Mouse (Mus musculus) liver, embryonic 16.5 days (tissue): ENCODE data around the gene Ctbp2. TPM values are rescaled to one million over a fixed set of nuclear protein-coding genes. Genes with fewer than 3 reads are reported as not detected.
"Not testable (repeated sequence)": the region's sequence is repeated elsewhere in the genome, so short reads cannot be mapped to it uniquely, and the experiment has no call there.

Source experiments
- ATAC-seq: fragments of 200-750 bp; cut with Nextera tagmentation; 2 replicates; pipeline ENCODE4 v1.8.0; 2017; ENCODE audit warnings: low read depth, mild to moderate bottlenecking, moderate number of reproducible peaks, moderate library complexity
- H3K27ac ChIP-seq: fragments of 300-500 bp; sonication (generic); 2 replicates; pipeline ENCODE4 v1.5.1; 2014; ENCODE audit warnings: mild to moderate bottlenecking, low read length
- H3K27me3 ChIP-seq: fragments of 300-500 bp; sonication (generic); 2 replicates; pipeline ENCODE4 v1.6.1; 2014; ENCODE audit warnings: low read depth, low read length, mixed read lengths; ENCODE audit not compliant: control insufficient read depth, insufficient read depth
- H3K36me3 ChIP-seq: fragments of 300-500 bp; sonication (generic); 2 replicates; pipeline ENCODE4 v1.6.1; 2014; ENCODE audit warnings: mild to moderate bottlenecking; ENCODE audit not compliant: control insufficient read depth, insufficient read depth
- H3K4me1 ChIP-seq: fragments of 300-500 bp; sonication (generic); 2 replicates; pipeline ENCODE4 v1.6.1; 2014; ENCODE audit warnings: low read depth, low read length, mixed read lengths; ENCODE audit not compliant: control insufficient read depth
- H3K4me2 ChIP-seq: fragments of 300-500 bp; sonication (generic); 2 replicates; pipeline ENCODE4 v1.6.1; 2014; ENCODE audit warnings: low read depth, low read length, mixed read lengths
- H3K4me3 ChIP-seq: fragments of 300-500 bp; sonication (generic); 2 replicates; pipeline ENCODE4 v1.5.1; 2014; ENCODE audit warnings: low read depth, mild to moderate bottlenecking, low read length
- H3K9ac ChIP-seq: fragments of 300-500 bp; sonication (generic); 2 replicates; pipeline ENCODE4 v1.6.1; 2014; ENCODE audit warnings: low read depth, low read length
- H3K9me3 ChIP-seq: fragments of 300-500 bp; sonication (generic); replicated peaks from 2 replicates; pipeline ENCODE4 v1.6.1; 2016; ENCODE audit warnings: low read length; ENCODE audit not compliant: control insufficient read depth
- WGBS: fragments of 180-500 bp; shearing (Covaris S2); extraction: QIAGEN DNeasy Blood & Tissue Kit; methylation state at CpG from one replicate; pipeline ENCODE4 v1.1.7; 2014; ENCODE audit not compliant: insufficient replicate concordance; 5-methylcytosine and 5-hydroxymethylcytosine counted together
- polyA plus RNA-seq: library from polyadenylated mRNA; unstranded; fragments of >200 nt; fragmentation: Nextera tagmentation; extraction: Ambion mirVana; gene quantifications from 2 replicates; pipeline ENCODE4 v1.2.1, GENCODE M21; 2015

Ctbp2 gene
- polyA plus RNA-seq, 1 experiment from 2014 or later: 6.8 TPM

GRCm38 (mm10) chr7:133112351-133112831 is 11.8 kb downstream of the Ctbp2 start:
- Histone ChIP-seq H3K27me3 (no peaks in the 10 kb centered on the region), H3K4me2 (no peak overlapping the region), H3K9me3 (no peaks in the 10 kb centered on the region), H3K4me3 (no peak overlapping the region), H3K36me3 (no peaks in the 10 kb centered on the region), H3K9ac (no peak overlapping the region), H3K4me1 (peaks cover 23% of the 10 kb centered on the region), H3K27ac (no peak overlapping the region)
- WGBS: 44% methylated on average over 6 of the region's 6 CpGs
- ATAC-seq: no peak

GRCm38 (mm10) chr7:133109442-133109841 is 14.7 kb downstream of the Ctbp2 start:
- no peak overlapping the region for H3K4me3 ChIP-seq
- no peak overlapping the region for H3K4me2 ChIP-seq
- no peaks in the 10 kb centered on the region for H3K36me3 ChIP-seq
- no peak overlapping the region for H3K9ac ChIP-seq
- WGBS: 77% methylated on average over 4 of the region's 4 CpGs
- no peaks in the 10 kb centered on the region for H3K9me3 ChIP-seq
- H3K27ac ChIP-seq: no peak overlapping the region
- H3K27me3 ChIP-seq: no peaks in the 10 kb centered on the region
- H3K4me1 ChIP-seq: peaks cover 8% of the 10 kb centered on the region
- ATAC-seq: no peak

GRCm38 (mm10) chr7:133108695-133109094 is 15.5 kb downstream of the Ctbp2 start:
- no peaks in the 10 kb centered on the region for H3K9me3 ChIP-seq
- no peaks in the 10 kb centered on the region for H3K27me3 ChIP-seq
- no peak overlapping the region for H3K4me3 ChIP-seq
- peaks cover 4% of the 10 kb centered on the region for H3K4me1 ChIP-seq
- no peaks in the 10 kb centered on the region for H3K36me3 ChIP-seq
- no peak for ATAC-seq
- H3K9ac ChIP-seq: no peak overlapping the region
- H3K4me2 ChIP-seq: no peak overlapping the region
- 65% methylated on average over 2 of the region's 2 CpGs for WGBS
- H3K27ac ChIP-seq: no peak overlapping the region

GRCm38 (mm10) chr7:133102578-133102977 is 21.6 kb downstream of the Ctbp2 start:
- Histone ChIP-seq H3K27ac (no peak overlapping the region), H3K9me3 (no peaks in the 10 kb centered on the region), H3K4me1 (no peaks in the 10 kb centered on the region), H3K36me3 (no peaks in the 10 kb centered on the region), H3K4me3 (no peak overlapping the region), H3K4me2 (no peak overlapping the region), H3K27me3 (no peaks in the 10 kb centered on the region), H3K9ac (no peak overlapping the region)
- 62% methylated on average over 3 of the region's 3 CpGs for WGBS
- no peak for ATAC-seq

GRCm38 (mm10) chr7:133101070-133101469 is 23.1 kb downstream of the Ctbp2 start:
- Histone ChIP-seq H3K27ac (no peak overlapping the region), H3K4me2 (no peak overlapping the region), H3K9ac (no peak overlapping the region), H3K36me3 (no peaks in the 10 kb centered on the region), H3K27me3 (no peaks in the 10 kb centered on the region), H3K4me3 (no peak overlapping the region), H3K9me3 (no peaks in the 10 kb centered on the region), H3K4me1 (no peaks in the 10 kb centered on the region)
- WGBS: 82% methylated on average over 6 of the region's 6 CpGs
- no peak for ATAC-seq

- no peak overlapping the region for H3K4me2 ChIP-seq
- WGBS: 66% methylated on average over 6 of the region's 6 CpGs
- no peaks in the 10 kb centered on the region for H3K27me3 ChIP-seq
- H3K4me3 ChIP-seq: no peak overlapping the region
- H3K9ac ChIP-seq: no peak overlapping the region
- H3K9me3 ChIP-seq: no peaks in the 10 kb centered on the region
- no peaks in the 10 kb centered on the region for H3K4me1 ChIP-seq
- no peaks in the 10 kb centered on the region for H3K36me3 ChIP-seq
- no peak overlapping the region for H3K27ac ChIP-seq
- ATAC-seq: no peak
Observed at GRCm38 (mm10) chr7:133100178-133100577, 24.0 kb downstream of the Ctbp2 start.

GRCm38 (mm10) chr7:133099266-133099665 is 24.9 kb downstream of the Ctbp2 start:
- H3K27ac ChIP-seq: no peak overlapping the region
- H3K27me3 ChIP-seq: no peaks in the 10 kb centered on the region
- H3K9me3 ChIP-seq: no peaks in the 10 kb centered on the region
- H3K4me1 ChIP-seq: no peaks in the 10 kb centered on the region
- no peak for ATAC-seq
- WGBS: 64% methylated on average over 4 of the region's 4 CpGs
- H3K9ac ChIP-seq: no peak overlapping the region
- H3K4me2 ChIP-seq: no peak overlapping the region
- H3K36me3 ChIP-seq: no peaks in the 10 kb centered on the region
- H3K4me3 ChIP-seq: no peak overlapping the region

GRCm38 (mm10) chr7:133098118-133098793 is 25.9 kb downstream of the Ctbp2 start:
- no peaks in the 10 kb centered on the region for H3K36me3 ChIP-seq
- WGBS: 75% methylated on average over 12 of the region's 12 CpGs
- H3K4me1 ChIP-seq: no peaks in the 10 kb centered on the region
- ATAC-seq: no peak
- no peaks in the 10 kb centered on the region for H3K27me3 ChIP-seq
- H3K4me2 ChIP-seq: no peak overlapping the region
- no peak overlapping the region for H3K9ac ChIP-seq
- no peak overlapping the region for H3K27ac ChIP-seq
- H3K4me3 ChIP-seq: no peak overlapping the region
- H3K9me3 ChIP-seq: no peaks in the 10 kb centered on the region

- ATAC-seq, H3K4me2 ChIP-seq, H3K27ac ChIP-seq, H3K27me3 ChIP-seq, H3K4me1 ChIP-seq, H3K9me3 ChIP-seq, H3K4me3 ChIP-seq, H3K36me3 ChIP-seq, H3K9ac ChIP-seq: not testable (repeated sequence)
- WGBS: 49% methylated on average over 7 of the region's 7 CpGs
Observed at GRCm38 (mm10) chr7:133095610-133096009, 28.5 kb downstream of the Ctbp2 start.
